Mouse (Mus musculus): ENCODE measurements around the gene Rgs6. TPM values are rescaled to one million over a fixed set of nuclear protein-coding genes. Genes with fewer than 3 reads are reported as not detected.

Gene Rgs6
- total and polyA plus RNA-seq, 3 experiments = not detected

GRCm38 (mm10) chr12:82586592-82586991 is 1.5 kb upstream of the Rgs6 start:
- no peak overlapping the region for H3K27ac ChIP-seq (ENCODE audit: insufficient read depth, low read depth)
- peak; percentile 29 for TF ChIP-seq RAD21 (IDR thresholded peaks at IDR 0.05; ENCODE audit: low read depth, low read length)
- no peak for TF ChIP-seq USF1 (IDR thresholded peaks at IDR 0.05; ENCODE audit: low read depth, low read length)
- no peak for TF ChIP-seq SIN3A (IDR thresholded peaks at IDR 0.05; ENCODE audit: low read length)
- no peak for TF ChIP-seq POLR2A (IDR thresholded peaks at IDR 0.05; ENCODE audit: low read depth, low read length)
- peak; percentile 46 for TF ChIP-seq SMC3 (IDR thresholded peaks at IDR 0.05; ENCODE audit: low read depth, low read length)
- peak in 1 of 2 experiments; percentile 54; a peak in 2 of 4 replicates for TF ChIP-seq CTCF (conservative IDR thresholded peaks at IDR 0.05 in 1 of 2, IDR thresholded peaks at IDR 0.05 in 1 of 2; ENCODE audit: low read depth in 2 of 2, low read length in 2 of 2)
- no peak for TF ChIP-seq HCFC1 (IDR thresholded peaks at IDR 0.05; ENCODE audit: low read depth, low read length)
- H3K4me1 ChIP-seq (ENCODE audit: control insufficient read depth in 1 of 2, insufficient read depth in 2 of 2) = peaks cover 0 to 18% of the 10 kb centered on the region in 2 experiments; a peak in 2 of 4 replicates
- no peak overlapping the region for H3K4me2 ChIP-seq (ENCODE audit: insufficient read depth, low read depth, poor library complexity, severe bottlenecking)
- dilution Hi-C loops (cut with MboI; ENCODE audit: extremely low pct_ligation_motif_present, extremely low pct_unique_long_range_greater_than_20kb, low sequenced_read_pairs) (no loop called here), in situ Hi-C loops (cut with MboI; ENCODE audit: low pct_ligation_motif_present, low pct_unique_long_range_greater_than_20kb, low sequenced_read_pairs) (no loop called here)
- H3K27me3 ChIP-seq (replicated peaks) = no peaks in the 10 kb centered on the region
- H3K9ac ChIP-seq (ENCODE audit: insufficient read depth, low read depth) = no peak overlapping the region
- no peaks in the 10 kb centered on the region for H3K36me3 ChIP-seq (replicated peaks in 1 of 2; ENCODE audit: control insufficient read depth in 1 of 2, insufficient read depth in 1 of 2, low read length in 1 of 2)
- no peaks in the 10 kb centered on the region for H3K79me2 ChIP-seq (replicated peaks; ENCODE audit: control insufficient read depth, extremely low read depth, insufficient read depth, poor library complexity, severe bottlenecking)
- DNase-seq (ENCODE audit: extremely low read depth) = no peak
- H3K4me3 ChIP-seq (replicated peaks in 1 of 3; ENCODE audit: low read depth in 2 of 3, low read length in 2 of 3, poor library complexity in 1 of 3) = no peak overlapping the region
- no peaks in the 10 kb centered on the region for H3K9me3 ChIP-seq (replicated peaks; ENCODE audit: low read length)

GRCm38 (mm10) chr12:82587348-82587895 is 670 bp upstream of the Rgs6 start:
- no peak overlapping the region for H3K4me2 ChIP-seq (ENCODE audit: insufficient read depth, low read depth, poor library complexity, severe bottlenecking)
- dilution Hi-C loops (cut with MboI; ENCODE audit: extremely low pct_ligation_motif_present, extremely low pct_unique_long_range_greater_than_20kb, low sequenced_read_pairs) = no loop called here
- no peak overlapping the region for H3K9ac ChIP-seq (ENCODE audit: insufficient read depth, low read depth)
- in situ Hi-C loops (cut with MboI; ENCODE audit: low pct_ligation_motif_present, low pct_unique_long_range_greater_than_20kb, low sequenced_read_pairs) = no loop called here
- H3K27ac ChIP-seq (ENCODE audit: insufficient read depth, low read depth) = no peak overlapping the region
- no peaks in the 10 kb centered on the region for H3K79me2 ChIP-seq (replicated peaks; ENCODE audit: control insufficient read depth, extremely low read depth, insufficient read depth, poor library complexity, severe bottlenecking)
- no peaks in the 10 kb centered on the region for H3K9me3 ChIP-seq (replicated peaks; ENCODE audit: low read length)
- peaks cover 0 to 18% of the 10 kb centered on the region in 2 experiments; a peak in 2 of 4 replicates for H3K4me1 ChIP-seq (ENCODE audit: control insufficient read depth in 1 of 2, insufficient read depth in 2 of 2)
- TF ChIP-seq MAZ (IDR thresholded peaks at IDR 0.05; ENCODE audit: low read depth, low read length) (no peak), CTCF (conservative IDR thresholded peaks at IDR 0.05 in 1 of 2, IDR thresholded peaks at IDR 0.05 in 1 of 2; ENCODE audit: low read depth in 2 of 2, low read length in 2 of 2) (no peak), ZKSCAN1 (IDR thresholded peaks at IDR 0.05; ENCODE audit: borderline replicate concordance, low read depth, low read length) (no peak), POLR2AphosphoS2 (IDR thresholded peaks at IDR 0.05; ENCODE audit: low read depth, low read length) (no peak)
- DNase-seq (ENCODE audit: extremely low read depth) = no peak
- no peaks in the 10 kb centered on the region for H3K27me3 ChIP-seq (replicated peaks)
- H3K36me3 ChIP-seq (replicated peaks in 1 of 2; ENCODE audit: control insufficient read depth in 1 of 2, insufficient read depth in 1 of 2, low read length in 1 of 2) = no peaks in the 10 kb centered on the region
- no peak overlapping the region for H3K4me3 ChIP-seq (replicated peaks in 1 of 3; ENCODE audit: low read depth in 2 of 3, low read length in 2 of 3, poor library complexity in 1 of 3)

- Histone ChIP-seq H3K9ac (ENCODE audit: insufficient read depth, low read depth) (no peak overlapping the region), H3K27ac (ENCODE audit: insufficient read depth, low read depth) (no peak overlapping the region), H3K4me2 (ENCODE audit: insufficient read depth, low read depth, poor library complexity, severe bottlenecking) (no peak overlapping the region), H3K9me3 (replicated peaks; ENCODE audit: low read length) (no peaks in the 10 kb centered on the region), H3K4me3 (replicated peaks in 1 of 3; ENCODE audit: low read depth in 2 of 3, low read length in 2 of 3, poor library complexity in 1 of 3) (no peak overlapping the region), H3K79me2 (replicated peaks; ENCODE audit: control insufficient read depth, extremely low read depth, insufficient read depth, poor library complexity, severe bottlenecking) (no peaks in the 10 kb centered on the region), H3K36me3 (replicated peaks in 1 of 2; ENCODE audit: control insufficient read depth in 1 of 2, insufficient read depth in 1 of 2, low read length in 1 of 2) (no peaks in the 10 kb centered on the region), H3K4me1 (ENCODE audit: control insufficient read depth in 1 of 2, insufficient read depth in 2 of 2) (peaks cover 0 to 18% of the 10 kb centered on the region in 2 experiments; a peak in 2 of 4 replicates), H3K27me3 (replicated peaks) (no peaks in the 10 kb centered on the region)
- peak; percentile 69 for DNase-seq (ENCODE audit: extremely low read depth)
- no peak for TF ChIP-seq MAZ (IDR thresholded peaks at IDR 0.05; ENCODE audit: low read depth, low read length)
- TF ChIP-seq CTCF (conservative IDR thresholded peaks at IDR 0.05 in 1 of 2, IDR thresholded peaks at IDR 0.05 in 1 of 2; ENCODE audit: low read depth in 2 of 2, low read length in 2 of 2) = no peak
- TF ChIP-seq ZC3H11A (IDR thresholded peaks at IDR 0.05; ENCODE audit: low read depth, low read length) = no peak
- TF ChIP-seq MAFK (IDR thresholded peaks at IDR 0.05; ENCODE audit: insufficient replicate concordance, low read length) = 0 out of 2 replicates have a peak, but pooled peaks have one; percentile 33
- peak; percentile 45; the same call in 1 of the 2 replicates for TF ChIP-seq EP300 (IDR thresholded peaks at IDR 0.05; ENCODE audit: low read length)
- peak; percentile 28; the same call in 1 of the 2 replicates for TF ChIP-seq ETS1 (conservative IDR thresholded peaks at IDR 0.05; ENCODE audit: low read depth, low read length)
- no peak for TF ChIP-seq ELF1 (IDR thresholded peaks at IDR 0.05; ENCODE audit: low read depth, low read length)
- TF ChIP-seq TCF12 (IDR thresholded peaks at IDR 0.05; ENCODE audit: low read depth, low read length) = no peak
- TF ChIP-seq PAX5 (IDR thresholded peaks at IDR 0.05; ENCODE audit: low read length) = no peak
- TF ChIP-seq IRF4 (IDR thresholded peaks at IDR 0.05; ENCODE audit: low read depth, low read length) = peak; percentile 14; the same call in 1 of the 2 replicates
- TF ChIP-seq ZMIZ1 (IDR thresholded peaks at IDR 0.05; ENCODE audit: low read depth, low read length) = no peak
- in situ Hi-C loops (cut with MboI; ENCODE audit: low pct_ligation_motif_present, low pct_unique_long_range_greater_than_20kb, low sequenced_read_pairs) (no loop called here), dilution Hi-C loops (cut with MboI; ENCODE audit: extremely low pct_ligation_motif_present, extremely low pct_unique_long_range_greater_than_20kb, low sequenced_read_pairs) (no loop called here)
Measured at GRCm38 (mm10) chr12:82588846-82589630, 946 bp downstream of the Rgs6 start.
